Mouse (Mus musculus) gastrocnemius, postnatal 4 days (tissue): ENCODE data around the gene Tsen15. TPM values are rescaled to one million over a fixed set of nuclear protein-coding genes. Genes with fewer than 3 reads are reported as not detected.

ENCODE experiments used
- DNase-seq, 2 experiments: peaks; one replicate each; pipeline ENCODE4 v3.0.0; 2021 to 2022; ENCODE audit warnings: low spot score in 2 of 2, mixed read lengths in 2 of 2
- long read RNA-seq, 2 experiments: library from polyadenylated mRNA; stranded (forward); transcript quantifications; one replicate each; pipeline ENCODE4 v2.0.0; 2021
- total RNA-seq, 2 experiments: library from RNA; stranded (reverse); gene quantifications; 2 replicates each; pipeline ENCODE4 v1.2.3; 2021

Tsen15 gene
- 10 to 100 TPM; 23.5 to 24.4 TPM for total RNA-seq
- long read RNA-seq, experiment 1, transcript Tsen15-201 (5 exons, 1,133 nt): major isoform, 36 of 39 reads
- long read RNA-seq, experiment 1, partial matches to known transcripts: 0 of 39 reads
- long read RNA-seq, experiment 1, other reads (novel, unspliced or antisense): 3 of 39 reads
- long read RNA-seq, experiment 2, transcript Tsen15-201 (5 exons, 1,133 nt): major isoform, 19 of 22 reads
- long read RNA-seq, experiment 2, partial matches to known transcripts: 1 of 22 reads
- long read RNA-seq, experiment 2, other reads (novel, unspliced or antisense): 2 of 22 reads

DNA sequence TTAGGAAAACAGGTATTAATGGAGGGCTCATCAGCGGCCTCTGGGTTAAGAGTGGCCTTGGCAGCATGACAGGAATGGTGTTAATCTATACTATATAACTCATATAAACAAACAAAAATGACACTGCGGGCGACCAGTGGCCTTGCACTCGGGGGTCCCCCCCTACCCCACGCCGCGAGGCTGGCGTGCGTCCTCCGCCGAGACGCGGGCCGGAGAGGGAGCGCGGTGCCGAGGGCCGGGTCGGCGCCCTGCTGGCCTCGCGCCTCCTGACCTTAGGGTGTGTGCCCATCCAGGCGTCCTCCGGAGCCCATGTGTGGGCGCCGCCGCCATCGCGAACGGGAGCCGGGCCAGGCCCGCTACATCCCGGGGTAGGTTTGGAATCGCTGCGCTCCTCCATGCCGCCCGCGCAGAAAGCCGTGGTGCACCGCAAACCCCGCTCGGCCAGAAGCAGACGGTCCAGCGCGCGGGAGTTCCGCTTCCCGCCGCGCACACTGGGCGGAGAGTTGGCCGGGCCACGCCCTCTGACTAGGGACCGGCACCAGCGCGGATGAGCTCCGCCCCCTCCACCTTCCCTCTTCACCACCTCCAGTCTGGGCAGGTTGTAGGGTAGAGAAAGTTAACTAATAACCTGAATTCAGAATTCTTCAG lies at the start of gene Tsen15:
Gene Tsen15 (minus strand): TSS at position 501 of the 648 bp plus-strand sequence.
- peak; percentile 63 to 83 for DNase-seq

DNA sequence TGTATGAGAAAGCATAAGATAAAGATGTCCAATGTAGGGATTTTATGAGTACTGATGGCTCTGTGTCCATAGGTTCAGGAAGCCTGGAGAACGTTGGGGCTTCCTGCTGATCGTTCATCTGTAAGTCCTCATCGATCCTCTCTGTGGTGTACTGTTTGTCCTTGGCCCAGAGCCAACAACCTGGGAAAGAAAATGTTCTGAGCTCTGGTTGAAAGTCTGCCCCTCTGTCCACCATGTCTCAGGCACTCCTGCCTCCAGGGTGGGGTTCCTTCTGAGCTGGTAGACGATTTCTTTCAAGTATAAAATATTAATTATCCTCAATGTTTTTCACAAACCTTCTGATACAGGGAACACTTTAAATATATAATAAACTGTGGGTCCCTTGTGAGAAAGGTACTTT lies 47.7 kb upstream of the Tsen15 start:
- DNase-seq: no peak

DNA sequence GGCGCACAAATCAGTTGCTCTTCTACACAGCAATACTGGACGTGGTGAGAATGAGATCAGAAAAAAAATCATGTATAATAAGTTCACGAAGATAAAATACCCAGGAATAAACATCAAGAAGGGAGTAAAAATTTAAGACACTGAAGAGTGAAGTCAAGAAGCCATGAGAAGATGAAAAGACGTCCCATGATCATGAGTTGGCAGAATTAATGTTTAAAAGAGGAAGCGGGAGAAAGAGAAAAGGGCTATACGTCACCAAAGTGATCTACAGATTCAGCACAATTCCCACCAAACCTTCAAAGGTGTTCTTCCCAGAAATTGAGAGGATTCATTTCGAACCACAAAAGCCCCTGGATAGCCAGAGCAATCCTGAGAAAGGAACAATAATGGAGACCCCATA lies 43.3 kb upstream of the Tsen15 start:
- no peak for DNase-seq

DNA sequence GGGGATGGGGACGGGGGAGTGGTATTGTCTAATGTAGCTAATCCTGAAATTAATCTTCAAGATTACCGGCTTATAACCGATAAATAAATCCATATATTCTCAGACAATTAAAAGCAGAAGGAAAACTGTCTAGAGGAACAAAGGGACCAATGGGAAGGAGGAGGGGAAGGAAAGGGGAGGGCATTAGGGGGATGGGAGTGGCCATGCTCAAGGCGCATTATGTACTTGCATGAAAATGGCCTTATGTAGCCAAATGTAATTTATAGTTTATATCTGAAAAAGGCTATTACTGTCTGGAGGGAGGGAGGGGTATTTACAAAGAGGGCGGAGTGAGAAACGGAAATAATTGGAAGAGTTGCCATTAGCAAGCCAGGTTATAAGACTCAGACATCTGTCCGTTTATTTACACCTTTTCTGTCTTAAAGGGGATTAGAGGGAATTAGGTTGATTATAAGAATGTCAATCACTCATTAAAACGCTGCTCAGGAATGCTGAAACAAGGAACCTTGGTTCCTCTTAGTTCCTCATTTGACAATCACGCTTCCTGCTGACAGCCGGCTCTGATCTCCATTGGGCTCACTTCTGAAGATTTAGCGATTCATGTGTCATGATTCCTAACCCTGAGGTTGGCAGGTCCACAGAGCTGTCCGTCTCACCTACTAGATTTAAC lies 41.6 kb upstream of the Tsen15 start:
- DNase-seq: no peak

DNA sequence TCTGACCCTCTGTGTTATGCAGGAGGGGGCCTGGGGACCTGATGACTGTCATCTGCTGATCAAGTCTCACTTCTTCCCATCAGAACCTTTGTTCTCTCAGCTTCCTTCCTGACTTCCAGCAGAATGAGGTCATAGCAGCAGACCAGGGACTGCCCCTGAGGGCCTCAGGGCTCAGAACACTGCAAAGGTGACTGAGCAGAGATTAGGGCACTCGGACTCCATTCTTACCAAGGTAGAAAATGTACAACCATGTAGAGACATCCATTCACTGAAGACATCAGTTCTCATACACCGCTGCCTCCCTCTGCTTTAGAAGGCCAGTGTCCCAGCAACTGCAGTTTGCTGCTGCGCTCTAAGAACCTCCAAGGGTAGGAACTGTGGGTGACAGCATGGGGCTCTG lies 36.6 kb upstream of the Tsen15 start:
- DNase-seq: no peak

DNA sequence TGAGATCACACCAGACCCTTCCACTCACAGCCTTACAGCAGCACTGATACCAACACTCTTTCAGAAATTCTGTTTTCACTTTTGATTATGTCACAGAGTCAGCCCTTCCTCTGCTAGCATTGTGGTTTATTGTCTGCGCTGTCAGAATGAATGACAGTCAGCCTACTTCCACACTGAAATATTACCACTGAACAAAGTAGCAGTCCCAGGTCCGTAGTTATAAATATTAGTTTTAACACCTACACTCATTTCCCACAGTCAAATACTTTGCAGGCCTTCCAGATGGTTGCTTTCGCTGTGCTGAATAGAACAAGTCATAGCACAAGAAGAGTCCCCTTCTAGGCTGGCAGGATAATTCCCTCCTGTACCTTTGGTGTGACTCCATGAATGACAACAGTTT lies 35.8 kb upstream of the Tsen15 start:
- DNase-seq: no peak

DNA sequence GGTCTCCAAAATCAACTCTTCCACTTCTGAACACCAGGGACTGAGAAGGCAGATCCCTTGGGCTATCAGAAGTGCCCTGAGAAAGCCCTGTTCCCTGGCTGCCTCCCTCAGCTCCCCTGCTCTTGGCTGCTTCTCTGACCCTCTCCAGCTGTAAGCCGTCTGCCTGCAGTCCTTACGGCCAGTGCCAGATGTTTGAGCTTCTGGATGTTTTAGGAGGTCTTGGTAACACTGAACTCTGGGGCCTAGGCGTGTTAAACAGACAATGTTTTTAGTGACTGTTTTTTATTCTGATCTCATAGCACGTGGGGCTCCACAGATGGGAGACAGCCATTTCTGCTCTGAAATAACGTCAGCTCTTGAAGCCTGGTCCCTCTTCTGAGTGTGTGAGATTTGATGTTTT lies 31.1 kb upstream of the Tsen15 start:
- DNase-seq: peak in 1 of 2 experiments; percentile 21

DNA sequence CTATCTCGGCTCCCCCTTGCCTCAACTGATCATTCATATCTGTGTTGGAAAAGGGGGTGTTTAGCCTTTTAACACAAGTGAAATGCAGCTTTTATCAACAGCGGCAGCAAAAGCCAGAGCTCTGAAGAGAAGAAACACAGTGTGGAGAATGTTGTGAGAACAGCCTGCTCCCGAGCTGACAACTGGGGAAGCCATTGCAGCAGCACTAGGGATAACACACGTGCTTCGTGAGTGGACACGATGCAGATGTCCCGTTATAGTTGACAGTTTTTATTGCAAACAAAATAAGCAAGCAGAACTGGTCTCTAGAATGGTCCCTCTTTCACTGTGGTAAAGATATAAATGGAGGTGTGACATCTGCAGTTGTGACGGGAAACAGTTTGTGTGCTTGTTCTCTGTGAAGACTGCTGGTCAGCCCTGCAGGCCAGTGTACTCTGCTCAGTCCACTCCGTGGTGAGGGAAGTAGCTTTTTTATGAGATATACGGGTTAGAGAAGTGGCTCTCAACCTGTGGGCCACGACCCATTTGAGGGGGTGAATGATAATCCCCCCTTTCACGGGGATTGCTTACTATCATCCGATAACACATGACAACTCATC lies 29.9 kb upstream of the Tsen15 start:
- no peak for DNase-seq

DNA sequence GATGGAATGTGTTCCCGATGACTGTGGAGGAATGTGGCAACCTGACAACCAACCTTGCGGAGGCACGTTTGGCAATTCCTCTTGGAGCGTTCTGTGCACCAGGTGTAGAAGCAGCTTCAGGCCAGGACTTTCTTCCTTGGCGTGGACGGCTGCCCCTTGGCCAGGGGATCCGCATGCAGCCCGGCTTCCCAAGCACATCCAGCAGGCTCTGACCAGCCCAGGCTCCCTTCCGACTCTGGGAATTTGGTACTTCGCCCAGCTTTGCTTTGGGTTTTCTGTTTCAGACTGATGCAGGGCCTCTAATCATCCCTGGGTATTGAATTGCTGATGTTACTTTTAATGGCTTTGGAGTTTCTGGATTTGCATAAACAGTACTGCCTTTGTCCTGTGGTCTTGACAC lies 28.0 kb upstream of the Tsen15 start:
- DNase-seq: peak; percentile 50 to 80

DNA sequence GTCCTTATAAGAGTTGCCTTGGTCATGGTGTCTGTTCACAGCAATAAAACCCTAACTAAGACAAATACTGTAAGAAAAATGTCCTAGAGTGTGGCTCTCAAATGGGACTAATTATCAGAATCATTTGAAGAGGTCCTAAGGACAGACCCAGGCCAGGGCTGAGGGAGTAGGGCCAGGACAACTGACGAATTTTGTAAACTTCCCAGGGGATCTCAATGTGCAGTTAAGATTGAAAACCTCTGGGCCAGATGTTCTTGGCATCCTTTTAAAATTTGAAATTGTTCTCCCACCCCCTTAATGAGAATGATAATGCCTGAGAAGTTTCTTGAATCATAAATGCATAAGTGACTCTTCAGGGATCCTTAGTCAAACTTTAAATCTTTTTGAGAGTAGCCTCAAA lies 27.5 kb upstream of the Tsen15 start:
- no peak for DNase-seq

DNA sequence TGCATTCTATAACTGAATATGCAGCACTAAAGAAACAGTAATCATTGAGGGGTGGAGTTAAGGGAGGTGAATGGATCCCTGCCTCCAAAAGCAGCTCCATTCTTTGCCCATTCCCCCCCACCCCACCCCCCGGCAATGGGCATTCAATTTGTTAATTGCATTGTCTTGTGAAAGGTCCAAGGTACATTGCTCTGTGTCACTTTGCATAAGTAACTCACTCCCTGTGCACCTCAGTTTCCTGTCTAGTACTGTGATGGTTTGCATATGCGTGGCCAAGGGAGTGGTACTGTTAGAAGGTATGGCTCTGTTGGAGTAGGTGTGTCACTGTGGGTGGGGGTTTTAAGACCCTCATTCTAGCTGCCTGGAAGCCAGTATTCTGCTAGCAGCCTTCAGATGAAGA lies 26.6 kb upstream of the Tsen15 start:
- DNase-seq: no peak

DNA sequence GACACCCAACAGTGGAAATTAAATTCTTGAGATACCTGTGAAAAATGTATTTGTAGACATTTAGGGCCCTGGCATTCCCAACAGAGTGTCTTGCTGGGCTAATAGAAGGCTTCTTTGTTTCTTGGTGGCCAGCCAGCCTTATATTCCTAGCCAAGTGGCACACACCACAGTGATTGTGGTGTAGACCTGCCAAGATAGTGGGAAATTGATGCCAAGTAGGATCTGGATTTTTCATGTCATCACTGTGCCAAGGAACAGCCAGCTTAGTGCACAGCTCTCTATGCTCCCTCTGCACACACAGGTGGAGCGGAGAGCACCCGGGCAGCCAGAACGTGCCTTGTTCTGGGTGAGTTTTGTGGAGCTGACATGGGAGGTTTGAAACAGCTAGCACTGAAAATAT lies 24.2 kb upstream of the Tsen15 start:
- peak in 1 of 2 experiments; percentile 41 for DNase-seq

DNA sequence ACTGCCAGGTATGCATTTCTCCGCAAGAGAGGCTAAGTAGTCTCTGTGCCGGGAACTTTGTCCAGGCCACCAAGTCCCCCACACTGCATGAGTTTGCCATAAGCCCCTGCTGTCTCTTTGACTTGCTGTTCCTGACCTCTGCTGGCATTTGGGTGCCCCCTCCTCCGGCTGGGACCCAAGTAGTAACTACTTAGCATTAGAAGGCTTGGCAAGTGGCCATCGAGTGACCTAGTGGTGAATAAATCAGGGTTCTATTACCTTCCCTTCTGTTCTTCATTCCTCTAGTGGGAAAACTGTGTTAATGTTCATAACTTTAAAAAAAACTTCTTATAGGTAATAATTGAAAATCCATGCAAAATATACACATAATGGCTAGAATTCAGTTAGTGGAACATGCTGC lies 22.9 kb upstream of the Tsen15 start:
- peak in 1 of 2 experiments; percentile 24 for DNase-seq

DNA sequence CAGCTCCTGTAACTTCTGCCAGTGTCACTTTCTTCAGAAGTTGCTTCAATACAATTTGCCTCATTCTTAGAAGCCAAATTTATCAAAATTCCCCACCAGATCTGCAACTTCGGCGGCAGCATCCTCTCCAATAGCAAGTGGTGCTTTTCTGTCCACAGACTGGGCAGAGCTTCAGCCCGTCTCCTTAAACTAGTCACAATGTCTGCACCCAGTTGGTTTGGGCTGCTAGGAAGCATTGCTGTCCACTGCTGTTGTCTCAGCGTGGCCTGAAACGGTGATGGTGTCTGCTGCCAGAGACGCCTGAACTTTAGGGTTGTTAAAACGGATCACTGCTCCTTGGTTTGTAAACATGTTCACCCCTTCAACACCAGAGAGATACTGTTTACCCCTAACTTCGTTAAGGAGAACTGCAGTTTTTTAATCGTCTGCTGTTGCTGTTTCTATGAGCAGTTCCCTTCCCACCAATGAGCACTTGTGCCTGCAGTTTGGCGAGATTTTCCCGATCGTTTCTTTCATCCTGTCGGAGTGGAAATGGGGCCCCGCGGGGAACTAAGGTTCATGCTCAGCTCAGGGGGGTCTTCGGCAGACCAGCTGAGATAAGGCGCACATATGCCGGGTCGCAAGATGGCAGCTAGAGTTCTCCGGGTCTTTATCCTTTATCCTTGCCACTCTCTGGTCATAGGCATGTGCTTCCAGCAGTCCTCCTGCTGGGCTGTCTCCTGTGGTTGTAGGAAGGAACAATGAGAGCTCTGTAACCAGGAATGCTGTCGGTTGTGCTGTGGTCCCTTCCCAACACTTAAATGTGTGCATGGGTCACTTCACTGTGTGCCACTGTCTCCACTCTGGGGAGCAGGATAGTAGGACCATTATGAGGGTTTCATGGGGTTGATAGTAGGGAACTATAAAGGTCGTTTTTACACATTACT lies 20.8 kb upstream of the Tsen15 start:
- no peak for DNase-seq

DNA sequence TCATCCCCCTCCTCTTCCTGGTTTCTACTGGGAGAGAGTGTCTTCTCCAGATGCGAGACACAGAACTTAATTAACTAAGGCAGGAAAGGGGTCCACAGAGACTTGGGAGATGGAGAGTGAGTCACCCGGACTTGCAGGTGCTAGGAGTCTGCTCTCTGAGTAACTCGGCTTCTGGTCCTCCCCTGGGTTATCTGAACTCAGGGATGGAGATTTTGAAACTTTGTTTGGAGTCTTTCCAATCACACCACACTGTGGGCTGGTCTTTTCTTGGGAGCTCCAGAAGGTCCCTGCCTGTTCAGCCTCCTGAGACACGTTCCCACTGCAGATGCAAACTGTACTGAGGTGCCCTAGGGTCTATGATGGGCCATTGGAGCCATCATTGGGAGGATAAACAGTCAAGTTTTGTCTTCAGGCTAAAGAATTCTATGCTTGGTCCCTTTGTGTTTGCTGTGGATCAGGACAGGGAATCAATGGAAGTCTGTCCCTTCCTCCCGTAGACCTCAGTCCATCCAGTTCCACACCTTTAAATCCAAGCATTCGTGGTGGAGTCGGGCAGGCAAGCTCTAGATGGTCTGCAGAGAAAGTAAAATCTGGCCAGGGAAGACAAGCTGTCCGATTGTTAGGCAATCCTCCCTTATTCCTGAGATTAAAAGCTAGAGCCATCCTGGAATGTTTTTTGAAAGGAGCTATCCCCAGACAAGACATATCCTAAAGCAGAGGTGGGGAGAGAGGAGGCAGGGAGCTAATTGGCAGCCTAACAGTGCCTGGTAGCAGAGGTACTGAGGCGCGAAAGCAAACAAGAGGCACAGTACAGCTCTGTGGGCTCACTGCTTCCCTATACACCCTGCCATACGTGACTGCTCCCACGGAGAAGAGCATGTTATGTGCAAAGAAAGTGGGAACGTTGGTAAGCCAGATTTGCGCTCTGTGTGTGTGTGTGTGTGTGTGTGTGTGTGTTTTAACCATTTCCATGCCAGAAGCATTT lies 14.4 kb upstream of the Tsen15 start:
- no peak for DNase-seq

DNA sequence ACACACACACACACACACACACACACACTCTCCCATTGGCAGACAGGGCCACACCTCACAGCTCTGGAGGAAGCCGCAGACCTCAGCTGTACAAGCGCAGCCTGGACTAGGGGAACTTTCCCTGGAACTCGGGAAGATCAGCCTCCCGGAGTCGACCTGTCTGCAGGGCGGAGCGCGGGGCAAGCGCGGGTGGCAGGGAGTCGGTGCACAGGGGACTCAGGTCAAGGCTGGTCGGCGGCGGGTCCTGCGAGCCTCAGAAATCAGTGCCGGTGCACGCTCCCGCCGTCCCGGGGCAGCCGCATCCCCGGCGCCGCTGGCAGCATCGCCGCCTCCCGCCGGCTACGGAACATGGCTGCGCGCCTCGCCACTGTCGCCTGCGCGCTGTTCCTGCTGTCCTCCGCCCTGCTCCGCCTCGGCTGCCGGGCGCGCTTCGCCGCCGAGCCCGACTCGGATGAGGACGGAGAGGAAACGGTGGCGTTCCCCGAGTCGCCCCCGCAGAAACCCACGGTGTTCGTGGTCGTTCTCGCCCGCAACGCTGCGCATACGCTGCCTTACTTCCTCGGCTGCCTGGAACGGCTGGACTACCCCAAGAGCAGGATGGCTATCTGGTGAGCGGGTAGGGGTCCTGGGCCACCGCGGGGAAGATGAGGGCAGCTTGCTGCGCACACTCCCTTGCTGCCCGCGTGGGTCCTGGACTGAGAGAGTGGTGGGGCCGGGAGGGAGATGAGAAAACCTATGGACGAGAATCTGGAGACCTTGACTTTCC lies 13.5 kb upstream of the Tsen15 start, which contains the start of gene Colgalt2:
Gene Colgalt2 (plus strand): TSS at position 41 of the 766 bp plus-strand sequence.
- peak; percentile 30 to 63 for DNase-seq

DNA sequence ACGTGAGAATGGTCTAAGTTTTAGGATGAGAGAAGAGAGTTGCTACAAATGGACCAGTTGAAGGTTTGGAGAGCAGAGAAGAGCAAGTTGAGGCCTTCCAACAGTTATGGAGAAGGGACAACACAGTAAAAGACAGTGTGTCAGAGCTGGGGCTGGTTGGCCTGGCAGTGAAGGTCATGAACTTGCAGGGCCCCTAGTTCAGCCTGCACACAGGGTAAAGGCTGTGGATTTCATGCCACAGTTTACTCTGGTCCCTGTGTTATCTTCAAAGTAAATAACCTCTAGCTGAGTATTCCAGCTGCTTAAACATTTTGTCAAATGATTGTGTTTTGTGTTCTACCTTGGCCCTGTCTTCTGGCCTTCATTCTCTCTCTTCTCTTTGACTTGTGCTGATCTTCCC lies 12.2 kb upstream of the Tsen15 start:
- no peak for DNase-seq

DNA sequence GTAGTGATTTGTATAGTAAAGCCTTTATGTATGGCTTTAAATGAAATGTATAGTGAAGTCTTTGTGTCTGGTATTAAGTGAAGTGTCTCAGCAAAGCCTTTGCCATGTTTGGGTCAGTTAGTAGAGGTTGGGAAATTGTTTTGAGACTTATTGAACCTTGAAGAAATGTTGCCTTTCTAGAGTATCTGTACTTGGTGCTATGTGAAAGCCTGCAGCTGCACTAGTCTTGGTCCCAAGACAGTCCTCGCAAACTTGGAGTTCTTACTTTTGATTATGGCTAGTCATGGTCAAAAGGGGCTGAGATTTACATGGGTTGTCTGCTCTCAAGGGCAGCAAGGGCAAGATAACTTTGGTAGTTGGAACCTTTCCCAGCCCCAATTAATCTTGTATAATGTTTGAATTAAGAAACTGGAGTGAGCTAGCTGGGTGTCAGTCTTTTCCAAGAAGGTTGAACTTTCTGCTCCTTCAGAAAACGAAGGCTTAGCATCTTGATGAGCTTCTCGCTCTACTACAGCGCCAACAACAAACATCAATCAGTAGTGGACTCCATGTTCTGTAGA lies 8.5 kb upstream of the Tsen15 start:
- DNase-seq: no peak

DNA sequence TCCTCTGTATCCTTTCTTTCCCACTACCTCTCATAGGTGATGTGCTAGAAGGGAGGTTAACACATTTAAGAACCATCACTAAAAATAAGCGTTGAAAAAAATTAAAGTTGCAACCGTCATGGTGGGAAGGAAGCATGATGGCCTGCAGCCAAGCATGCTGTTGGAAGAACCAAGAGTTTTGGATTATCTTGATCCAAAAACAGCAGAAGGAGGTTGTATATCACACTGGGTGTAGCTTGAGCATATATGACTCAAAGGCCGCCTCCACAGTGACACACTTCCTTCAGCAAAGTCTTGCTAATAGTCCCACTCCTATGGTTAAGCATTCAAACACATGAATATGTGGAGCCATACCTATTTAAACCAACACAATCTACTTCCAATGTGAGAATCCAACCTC lies 7.6 kb upstream of the Tsen15 start:
- DNase-seq: no peak
